Mouse (Mus musculus): ENCODE measurements around the gene Eif2ak2. TPM values are rescaled to one million over a fixed set of nuclear protein-coding genes. Genes with fewer than 3 reads are reported as not detected.

Gene Eif2ak2
- polyA plus RNA-seq, 1 experiment, result 7.4 TPM

GRCm38 (mm10) chr17:78842271-78842928 is 40.0 kb downstream of the Eif2ak2 start:
- H3K4me3 ChIP-seq (replicated peaks), result peak overlapping the region; percentile 5
- H3K27me3 ChIP-seq (replicated peaks), result no peaks in the 10 kb centered on the region
- TF ChIP-seq GATA1 (IDR thresholded peaks at IDR 0.05; ENCODE audit: borderline replicate concordance, low read length), result no peak
- H3K9me3 ChIP-seq, result no peaks in the 10 kb centered on the region
- H3K4me1 ChIP-seq, result peaks cover 36% of the 10 kb centered on the region
- H3K36me3 ChIP-seq (replicated peaks; ENCODE audit: low read length), result peaks cover 95% of the 10 kb centered on the region

- Histone ChIP-seq H3K27me3 (replicated peaks) (no peaks in the 10 kb centered on the region), H3K9me3 (no peaks in the 10 kb centered on the region), H3K4me3 (replicated peaks) (peak overlapping the region; percentile 98), H3K36me3 (replicated peaks; ENCODE audit: low read length) (peaks cover 61% of the 10 kb centered on the region), H3K4me1 (peaks cover 16% of the 10 kb centered on the region; the same call in 1 of the 2 replicates)
- TF ChIP-seq GATA1 (IDR thresholded peaks at IDR 0.05; ENCODE audit: borderline replicate concordance, low read length) (no peak), FLI1 (IDR thresholded peaks at IDR 0.05; ENCODE audit: low read length) (no peak)
Observed at GRCm38 (mm10) chr17:78836056-78836455, 46.3 kb downstream of the Eif2ak2 start.

- H3K4me1 ChIP-seq, result peaks cover 19% of the 10 kb centered on the region; the same call in 1 of the 2 replicates
- peak within 1 kb of the TSS; percentile 98 for H3K4me3 ChIP-seq (replicated peaks)
- TF ChIP-seq FLI1 (IDR thresholded peaks at IDR 0.05; ENCODE audit: low read length) (no peak), GATA1 (IDR thresholded peaks at IDR 0.05; ENCODE audit: borderline replicate concordance, low read length) (no peak)
- H3K27me3 ChIP-seq (replicated peaks), result no peaks in the 10 kb centered on the region
- no peaks in the 10 kb centered on the region for H3K9me3 ChIP-seq
- H3K36me3 ChIP-seq (replicated peaks; ENCODE audit: low read length), result peaks cover 62% of the 10 kb centered on the region
Observed at GRCm38 (mm10) chr17:78834856-78835835, 47.2 kb downstream of the Eif2ak2 start, which contains the start of the genes Heatr5b and Gpatch11. Gene Heatr5b, minus strand, starts transcription at chr17:78835364. Gene Gpatch11, plus strand, starts transcription at chr17:78835567.

DNA sequence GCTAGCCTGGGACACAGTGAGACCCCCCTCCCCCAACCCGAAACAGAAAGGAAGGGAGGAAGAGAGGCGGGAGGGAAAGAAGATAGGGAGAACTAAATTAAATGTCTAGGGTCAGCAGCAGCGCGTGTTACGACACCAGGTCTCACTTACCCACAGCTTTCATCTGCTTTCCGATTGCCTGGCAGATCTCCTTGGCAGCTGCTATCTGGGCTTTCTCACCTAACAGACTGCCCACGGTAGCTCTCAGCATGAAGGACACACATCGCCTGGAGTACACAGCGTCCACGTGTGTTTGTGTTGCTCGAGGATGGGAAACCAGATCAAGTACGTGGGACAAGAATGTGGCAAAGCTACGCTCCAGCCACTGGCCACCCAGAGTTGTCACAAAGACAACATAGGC is 58.0 kb downstream of the Eif2ak2 start:
- H3K36me3 ChIP-seq (replicated peaks; ENCODE audit: low read length), result peaks cover 97% of the 10 kb centered on the region
- TF ChIP-seq GATA1 (IDR thresholded peaks at IDR 0.05; ENCODE audit: borderline replicate concordance, low read length) (no peak), FLI1 (IDR thresholded peaks at IDR 0.05; ENCODE audit: low read length) (no peak)
- H3K4me3 ChIP-seq (replicated peaks), result no peak overlapping the region
- no peaks in the 10 kb centered on the region for H3K9me3 ChIP-seq
- H3K4me1 ChIP-seq, result no peaks in the 10 kb centered on the region
- H3K27me3 ChIP-seq (replicated peaks), result no peaks in the 10 kb centered on the region

DNA sequence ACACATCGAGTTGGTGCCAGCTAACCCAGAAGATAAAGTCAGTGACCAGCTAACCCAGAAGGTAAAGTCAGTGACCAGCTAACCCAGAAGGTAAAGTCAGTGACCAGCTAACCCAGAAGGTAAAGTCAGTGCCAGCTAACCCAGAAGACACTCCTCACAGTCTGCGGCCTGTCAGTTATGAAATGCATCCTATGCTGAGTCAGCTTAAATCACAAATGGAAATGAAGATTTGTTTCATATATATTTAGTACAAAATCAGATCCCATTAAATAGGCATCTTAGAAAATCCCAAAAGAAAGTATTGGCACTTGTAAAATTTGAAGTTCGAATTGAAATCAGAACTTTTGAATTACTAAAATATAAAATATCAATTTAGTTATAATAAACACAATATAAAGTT is 72.8 kb downstream of the Eif2ak2 start:
- Histone ChIP-seq H3K36me3 (replicated peaks; ENCODE audit: low read length) (peaks cover 84% of the 10 kb centered on the region), H3K4me3 (replicated peaks) (no peak overlapping the region), H3K27me3 (replicated peaks) (no peaks in the 10 kb centered on the region), H3K4me1 (no peaks in the 10 kb centered on the region), H3K9me3 (no peaks in the 10 kb centered on the region)
- no peak for TF ChIP-seq FLI1 (IDR thresholded peaks at IDR 0.05; ENCODE audit: low read length)
- TF ChIP-seq GATA1 (IDR thresholded peaks at IDR 0.05; ENCODE audit: borderline replicate concordance, low read length), result no peak

- TF ChIP-seq FLI1 (IDR thresholded peaks at IDR 0.05; ENCODE audit: low read length) (no peak), GATA1 (IDR thresholded peaks at IDR 0.05; ENCODE audit: borderline replicate concordance, low read length) (no peak)
- H3K9me3 ChIP-seq, result no peaks in the 10 kb centered on the region
- no peaks in the 10 kb centered on the region for H3K4me1 ChIP-seq
- no peaks in the 10 kb centered on the region for H3K27me3 ChIP-seq (replicated peaks)
- peaks cover 83% of the 10 kb centered on the region for H3K36me3 ChIP-seq (replicated peaks; ENCODE audit: low read length)
- H3K4me3 ChIP-seq (replicated peaks), result no peak overlapping the region
Observed at GRCm38 (mm10) chr17:78809019-78809418, 73.4 kb downstream of the Eif2ak2 start.

Other genes with a start within 250 kb of the Eif2ak2 start
- 1.3 and 1.9 TPM in 2 replicates for gene Strn, start 145.4 kb downstream of the Eif2ak2 start, polyA plus RNA-seq (2012; ENCODE audit: insufficient read depth, low replicate concordance)
- gene Heatr5b, start 47.2 kb downstream of the Eif2ak2 start, polyA plus RNA-seq (2012; ENCODE audit: insufficient read depth, low replicate concordance), result 0.78 and 2.2 TPM in 2 replicates
- 1.1 and 4.7 TPM in 2 replicates for gene Gpatch11, start 47.0 kb downstream of the Eif2ak2 start, polyA plus RNA-seq (2012; ENCODE audit: insufficient read depth, low replicate concordance)
- not detected in 2 replicates for gene Sult6b1, start 24.4 kb upstream of the Eif2ak2 start, polyA plus RNA-seq (2012; ENCODE audit: insufficient read depth, low replicate concordance)
- gene Cebpzos, start 33.9 kb upstream of the Eif2ak2 start, polyA plus RNA-seq (2012; ENCODE audit: insufficient read depth, low replicate concordance), result 4.5 TPM in 1 of 2 replicates, not detected in the other
- 6.0 TPM in 1 of 2 replicates, not detected in the other for gene Cebpz, start 54.5 kb upstream of the Eif2ak2 start, polyA plus RNA-seq (2012; ENCODE audit: insufficient read depth, low replicate concordance)
- gene Ndufaf7, start 54.6 kb upstream of the Eif2ak2 start, polyA plus RNA-seq (2012; ENCODE audit: insufficient read depth, low replicate concordance), result 2.2 TPM in 1 of 2 replicates, not detected in the other
- 0.23 TPM in 1 of 2 replicates, not detected in the other for gene Prkd3, start 138.2 kb upstream of the Eif2ak2 start, polyA plus RNA-seq (2012; ENCODE audit: insufficient read depth, low replicate concordance)
- gene Qpct, start 169.3 kb upstream of the Eif2ak2 start, polyA plus RNA-seq (2012; ENCODE audit: insufficient read depth, low replicate concordance), result not detected in 2 replicates

Data from megakaryocyte, embryonic 14.5 days (primary cell).